Mouse (Mus musculus) heart, embryonic 15.5 days (tissue): ENCODE results near the gene Pnpla6. TPM values are rescaled to one million over a fixed set of nuclear protein-coding genes. Genes with fewer than 3 reads are reported as not detected.

Experiments
- ATAC-seq: fragments of 200-750 bp; cut with Nextera tagmentation; replicated peaks from 2 replicates; pipeline ENCODE4 v1.8.0; 2017; ENCODE audit warnings: low read depth, moderate TSS enrichment; ENCODE audit not compliant: insufficient number of reproducible peaks, insufficient read depth, low FRiP score
- H3K27ac ChIP-seq: fragments of 300-500 bp; sonication (generic); 2 replicates; pipeline ENCODE4 v1.5.1; 2015; ENCODE audit warnings: mild to moderate bottlenecking, inconsistent platforms
- H3K27me3 ChIP-seq: fragments of 300-500 bp; sonication (generic); 2 replicates; pipeline ENCODE4 v1.6.1; 2015; ENCODE audit warnings: inconsistent platforms
- H3K36me3 ChIP-seq: fragments of 300-500 bp; sonication (generic); 2 replicates; pipeline ENCODE4 v1.6.1; 2015; ENCODE audit warnings: mild to moderate bottlenecking, inconsistent platforms
- H3K4me1 ChIP-seq: fragments of 300-500 bp; sonication (generic); replicated peaks from 2 replicates; pipeline ENCODE4 v1.6.1; 2015; ENCODE audit warnings: inconsistent platforms
- H3K4me2 ChIP-seq: fragments of 300-500 bp; sonication (generic); 2 replicates; pipeline ENCODE4 v1.6.1; 2015; ENCODE audit warnings: inconsistent platforms, mild to moderate bottlenecking, moderate library complexity
- H3K4me3 ChIP-seq: fragments of 300-500 bp; sonication (generic); 2 replicates; pipeline ENCODE4 v1.5.1; 2015; ENCODE audit warnings: mild to moderate bottlenecking, inconsistent platforms
- H3K9ac ChIP-seq: fragments of 300-500 bp; sonication (generic); 2 replicates; pipeline ENCODE4 v1.6.1; 2015; ENCODE audit warnings: mild to moderate bottlenecking, inconsistent platforms
- H3K9me3 ChIP-seq: fragments of 300-500 bp; sonication (generic); replicated peaks from 2 replicates; pipeline ENCODE4 v1.6.1; 2016; ENCODE audit warnings: inconsistent platforms
- WGBS: fragments of 180-500 bp; shearing (Covaris S2); methylation state at CpG from one replicate; pipeline ENCODE4 v1.1.7; 2015; ENCODE audit warnings: mixed read lengths; 5-methylcytosine and 5-hydroxymethylcytosine counted together
- polyA plus RNA-seq: library from polyadenylated mRNA; unstranded; fragments of >200 nt; fragmentation: Nextera tagmentation; extraction: Ambion mirVana; gene quantifications from 2 replicates; pipeline ENCODE4 v1.2.1, GENCODE M21; 2015

Pnpla6 gene
- polyA plus RNA-seq, 1 experiment from 2014 or later, result 14.2 TPM

- Histone ChIP-seq H3K9ac (no peak overlapping the region), H3K27me3 (no peaks in the 10 kb centered on the region), H3K4me3 (no peak overlapping the region), H3K36me3 (no peaks in the 10 kb centered on the region), H3K27ac (no peak overlapping the region), H3K9me3 (no peaks in the 10 kb centered on the region), H3K4me1 (0 out of 2 replicates have a peak, but pooled peaks cover 2% of the 10 kb centered on the region), H3K4me2 (no peak overlapping the region)
- 27% methylated on average over 5 of the region's 5 CpGs for WGBS
- ATAC-seq, result no peak; the same call in 1 of the 2 replicates
These were observed 30.0 kb upstream of the Pnpla6 start for GRCm38 (mm10) chr8:3485192-3485591.

GRCm38 (mm10) chr8:3492901-3493844 lies 22.0 kb upstream of the Pnpla6 start, which contains the start of gene Zfp358:
TSS of gene Zfp358 (plus strand) at chr8:3493138.
- H3K36me3 ChIP-seq, result peaks cover 21% of the 10 kb centered on the region
- no peaks in the 10 kb centered on the region for H3K27me3 ChIP-seq
- H3K9ac ChIP-seq, result peak within 1 kb of the TSS; percentile 98
- 1% methylated on average over 53 of the region's 64 CpGs for WGBS
- H3K9me3 ChIP-seq, result no peaks in the 10 kb centered on the region
- peak within 1 kb of the TSS; percentile 73 for H3K4me2 ChIP-seq
- peak within 1 kb of the TSS; percentile 99 for H3K4me3 ChIP-seq
- peak within 1 kb of the TSS; percentile 85 for H3K27ac ChIP-seq
- peaks cover 9% of the 10 kb centered on the region for H3K4me1 ChIP-seq
- ATAC-seq, result peak; percentile 89

GRCm38 (mm10) chr8:3493845-3494208 lies 21.4 kb upstream of the Pnpla6 start:
- H3K27ac ChIP-seq, result peak overlapping the region; percentile 85
- H3K9ac ChIP-seq, result peak overlapping the region; percentile 98
- no peak for ATAC-seq
- peak overlapping the region; percentile 73 for H3K4me2 ChIP-seq
- H3K27me3 ChIP-seq, result no peaks in the 10 kb centered on the region
- peak overlapping the region; percentile 99 for H3K4me3 ChIP-seq
- H3K36me3 ChIP-seq, result peaks cover 21% of the 10 kb centered on the region
- WGBS, result 20% methylated on average over 6 of the region's 6 CpGs
- H3K9me3 ChIP-seq, result no peaks in the 10 kb centered on the region
- peaks cover 9% of the 10 kb centered on the region for H3K4me1 ChIP-seq

- Histone ChIP-seq H3K27ac (no peak overlapping the region), H3K36me3 (peaks cover 21% of the 10 kb centered on the region), H3K4me2 (no peak overlapping the region), H3K9me3 (no peaks in the 10 kb centered on the region), H3K27me3 (no peaks in the 10 kb centered on the region), H3K4me1 (peaks cover 14% of the 10 kb centered on the region), H3K4me3 (no peak overlapping the region), H3K9ac (no peak overlapping the region)
- ATAC-seq, result no peak
- 94% methylated on average over 44 of the region's 44 CpGs for WGBS
These were observed 19.4 kb upstream of the Pnpla6 start for GRCm38 (mm10) chr8:3495578-3496427.

GRCm38 (mm10) chr8:3496428-3496748 lies 18.8 kb upstream of the Pnpla6 start:
- Histone ChIP-seq H3K9me3 (no peaks in the 10 kb centered on the region), H3K4me3 (no peak overlapping the region), H3K9ac (no peak overlapping the region), H3K36me3 (peaks cover 21% of the 10 kb centered on the region), H3K27me3 (no peaks in the 10 kb centered on the region), H3K4me1 (peaks cover 20% of the 10 kb centered on the region), H3K27ac (no peak overlapping the region), H3K4me2 (no peak overlapping the region)
- no peak for ATAC-seq
- 86% methylated on average over 15 of the region's 15 CpGs for WGBS

- H3K36me3 ChIP-seq, result peaks cover 21% of the 10 kb centered on the region
- 92% methylated on average over 3 of the region's 3 CpGs for WGBS
- no peak overlapping the region for H3K9ac ChIP-seq
- peaks cover 21% of the 10 kb centered on the region for H3K4me1 ChIP-seq
- no peaks in the 10 kb centered on the region for H3K27me3 ChIP-seq
- H3K9me3 ChIP-seq, result no peaks in the 10 kb centered on the region
- no peak for ATAC-seq
- no peak overlapping the region for H3K4me3 ChIP-seq
- no peak overlapping the region for H3K4me2 ChIP-seq
- no peak overlapping the region for H3K27ac ChIP-seq
These were observed 16.6 kb upstream of the Pnpla6 start for GRCm38 (mm10) chr8:3498583-3498982.

- H3K9me3 ChIP-seq, result no peaks in the 10 kb centered on the region
- peak overlapping the region; percentile 91 for H3K9ac ChIP-seq
- ATAC-seq, result peak; percentile 23
- no peaks in the 10 kb centered on the region for H3K27me3 ChIP-seq
- H3K4me1 ChIP-seq, result peaks cover 12% of the 10 kb centered on the region
- H3K4me3 ChIP-seq, result peak overlapping the region; percentile 84
- H3K4me2 ChIP-seq, result peak overlapping the region; percentile 84
- 5% methylated on average over 8 of the region's 8 CpGs for WGBS
- peaks cover 21% of the 10 kb centered on the region for H3K36me3 ChIP-seq
- peak overlapping the region; percentile 92 for H3K27ac ChIP-seq
These were observed 15.4 kb upstream of the Pnpla6 start for GRCm38 (mm10) chr8:3499751-3500150.

- peak within 1 kb of the TSS; percentile 84 for H3K4me2 ChIP-seq
- WGBS, result under 1% methylated on average over 69 of the region's 70 CpGs
These were observed 14.7 kb upstream of the Pnpla6 start, which contains the start of gene Mcoln1 for GRCm38 (mm10) chr8:3500235-3501090. TSS of gene Mcoln1 (plus strand) at chr8:3500457.

GRCm38 (mm10) chr8:3502217-3502616 lies 13.0 kb upstream of the Pnpla6 start:
- no peak overlapping the region for H3K4me2 ChIP-seq
- H3K27me3 ChIP-seq, result no peaks in the 10 kb centered on the region
- no peaks in the 10 kb centered on the region for H3K9me3 ChIP-seq
- peaks cover 12% of the 10 kb centered on the region for H3K4me1 ChIP-seq
- peaks cover 18% of the 10 kb centered on the region for H3K36me3 ChIP-seq
- no peak overlapping the region for H3K27ac ChIP-seq
- H3K4me3 ChIP-seq, result no peak overlapping the region
- ATAC-seq, result no peak
- H3K9ac ChIP-seq, result no peak overlapping the region
- WGBS, result 72% methylated on average over 4 of the region's 4 CpGs

More at GRCm38 (mm10) chr8:3500235-3501090, 14.7 kb upstream of the Pnpla6 start, which contains the start of gene Mcoln1:
- Histone ChIP-seq H3K9ac (peak within 1 kb of the TSS; percentile 91), H3K4me1 (peaks cover 12% of the 10 kb centered on the region), H3K27me3 (no peaks in the 10 kb centered on the region), H3K9me3 (no peaks in the 10 kb centered on the region), H3K27ac (peak within 1 kb of the TSS; percentile 92), H3K36me3 (peaks cover 18% of the 10 kb centered on the region), H3K4me3 (peak within 1 kb of the TSS; percentile 84)
- peak; percentile 89 for ATAC-seq

- Histone ChIP-seq H3K27me3 (no peaks in the 10 kb centered on the region), H3K27ac (no peak overlapping the region), H3K4me1 (no peaks in the 10 kb centered on the region), H3K9ac (no peak overlapping the region), H3K4me3 (no peak overlapping the region), H3K36me3 (peaks cover 57% of the 10 kb centered on the region), H3K9me3 (no peaks in the 10 kb centered on the region), H3K4me2 (no peak overlapping the region)
- WGBS, result 78% methylated on average over 6 of the region's 6 CpGs
- ATAC-seq, result no peak
These were observed 7.0 kb upstream of the Pnpla6 start for GRCm38 (mm10) chr8:3507979-3508754.
